Mouse (Mus musculus): ENCODE data around the gene Tgfbr3.

- TF ChIP-seq POLR2A (IDR thresholded peaks at IDR 0.05; ENCODE audit: low read depth, low read length) (no peak), CTCF (IDR thresholded peaks at IDR 0.05; ENCODE audit: borderline replicate concordance, insufficient read depth, low read length) (no peak)
Measured at GRCm38 (mm10) chr5:107320703-107321102, 31.3 kb upstream of the Tgfbr3 start.

Data from embryonic fibroblast, embryonic 13.5 days (primary cell).